Mouse (Mus musculus): ENCODE measurements around the gene Btrc.
A peak's percentile ranks its signal among the peaks of the same experiment; 100 is the strongest.

Btrc gene

DNA sequence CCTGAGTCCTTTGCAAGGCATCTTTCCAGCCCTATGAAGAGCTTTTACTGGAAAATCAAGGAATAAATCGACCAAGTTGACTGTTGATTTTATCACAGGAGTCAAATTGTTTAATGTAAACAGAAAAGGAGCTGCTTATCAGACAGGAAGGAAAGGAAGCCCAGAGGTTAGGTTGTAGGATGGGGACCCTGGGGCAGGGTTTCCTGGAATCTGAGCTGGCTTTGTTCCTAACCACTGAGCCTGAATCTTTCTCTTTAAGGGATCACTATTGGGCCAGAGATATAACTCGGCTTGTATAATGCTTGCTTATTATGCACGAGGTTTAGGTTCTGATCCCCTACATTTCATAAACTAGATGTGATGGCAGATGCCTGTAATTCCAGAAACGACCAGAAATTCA is 64.6 kb downstream of the Btrc start:
- DNase-seq (ENCODE audit: low read depth, low spot score) = no peak

DNA sequence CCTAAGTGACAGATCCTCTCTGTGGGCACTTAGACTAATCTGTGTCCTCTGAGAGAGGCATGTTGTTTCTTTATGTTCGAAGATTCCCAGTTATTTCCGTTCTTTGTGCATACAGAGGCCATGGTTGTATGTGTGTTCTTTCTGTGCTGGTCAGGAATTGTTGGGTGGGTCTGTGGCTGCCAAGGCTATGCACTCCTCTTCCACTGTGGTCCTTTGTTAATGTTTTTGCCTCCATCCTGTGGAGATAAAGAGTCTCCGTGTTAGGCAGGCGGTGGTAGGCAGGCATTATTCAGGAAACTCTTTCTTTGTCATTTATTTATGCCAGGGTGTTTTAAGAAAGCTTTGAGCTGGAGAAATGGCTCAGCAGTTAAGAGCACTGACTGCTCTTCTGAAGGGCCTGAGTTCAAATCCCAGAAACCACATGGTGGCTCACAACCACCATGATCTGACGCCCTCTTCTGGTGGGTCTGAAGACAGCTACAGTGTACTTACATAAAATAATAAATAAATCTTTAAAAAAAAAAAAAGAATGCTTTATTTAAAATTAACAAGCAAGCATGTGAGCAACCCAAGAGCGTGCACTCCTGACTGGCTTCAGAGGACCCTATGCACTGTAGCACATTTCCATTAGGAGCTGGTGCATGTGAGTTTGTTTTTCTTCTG is 67.6 kb downstream of the Btrc start:
- DNase-seq (ENCODE audit: low read depth, low spot score) = no peak

DNA sequence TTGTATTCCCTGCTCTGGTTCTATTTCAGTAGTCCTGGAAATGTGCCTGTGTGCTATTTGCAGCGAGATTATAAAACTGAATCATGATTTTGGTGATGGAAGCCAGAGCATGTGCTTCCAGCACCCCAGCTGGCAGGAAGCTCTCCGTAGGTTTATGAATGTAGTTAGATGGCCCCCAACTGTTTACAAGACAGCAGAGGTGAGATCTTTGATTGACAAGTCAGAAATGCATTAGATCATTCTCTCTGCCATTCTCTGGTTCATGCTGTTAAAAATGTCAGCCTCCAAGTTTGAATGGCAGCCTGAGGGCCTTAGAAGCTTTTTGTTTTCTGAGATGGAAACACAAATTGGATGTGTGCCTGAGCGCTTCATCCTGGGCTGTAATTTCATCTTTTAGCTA is 68.8 kb downstream of the Btrc start:
- DNase-seq (ENCODE audit: low read depth, low spot score) = no peak

DNA sequence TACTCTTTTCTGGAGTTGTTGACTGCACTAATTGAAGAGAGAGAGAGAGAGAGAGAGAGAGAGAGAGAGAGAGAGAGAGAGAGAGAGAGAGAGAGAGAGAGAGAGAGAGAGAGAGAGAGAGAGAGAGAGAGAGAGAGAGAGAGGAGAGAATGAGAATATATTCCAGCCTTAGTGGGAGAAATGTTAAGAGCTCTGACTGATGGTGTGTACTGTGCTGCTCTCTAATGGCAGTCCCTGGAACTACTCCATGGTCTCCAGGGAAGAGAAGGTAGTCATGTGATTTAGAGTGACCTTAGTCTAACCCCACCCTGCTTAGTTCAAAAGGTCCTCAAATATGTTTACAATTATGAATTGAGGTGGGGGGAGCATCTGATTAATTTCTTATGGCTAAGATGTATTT is 72.5 kb downstream of the Btrc start:
- DNase-seq (ENCODE audit: low read depth, low spot score) = peak; percentile 29

DNA sequence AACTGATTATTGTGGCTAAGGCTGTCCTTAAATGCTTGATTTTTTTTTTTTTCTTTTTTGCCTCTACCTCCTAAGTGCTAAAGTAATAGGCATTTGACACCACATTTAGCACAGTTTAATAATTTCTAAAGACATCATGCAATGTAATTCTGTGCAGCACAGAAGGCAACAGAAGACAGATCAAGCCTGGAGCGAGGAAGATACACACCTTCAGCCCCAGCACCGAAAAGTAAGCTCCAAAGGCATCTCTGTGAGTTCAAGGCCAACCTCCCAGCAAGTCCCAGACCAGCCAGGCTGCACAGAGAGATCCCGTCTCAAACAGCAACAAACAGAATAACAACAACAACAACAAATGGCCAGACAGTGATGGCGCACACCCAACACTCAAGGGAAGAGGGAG is 73.6 kb downstream of the Btrc start:
- no peak for DNase-seq (ENCODE audit: low read depth, low spot score)

DNA sequence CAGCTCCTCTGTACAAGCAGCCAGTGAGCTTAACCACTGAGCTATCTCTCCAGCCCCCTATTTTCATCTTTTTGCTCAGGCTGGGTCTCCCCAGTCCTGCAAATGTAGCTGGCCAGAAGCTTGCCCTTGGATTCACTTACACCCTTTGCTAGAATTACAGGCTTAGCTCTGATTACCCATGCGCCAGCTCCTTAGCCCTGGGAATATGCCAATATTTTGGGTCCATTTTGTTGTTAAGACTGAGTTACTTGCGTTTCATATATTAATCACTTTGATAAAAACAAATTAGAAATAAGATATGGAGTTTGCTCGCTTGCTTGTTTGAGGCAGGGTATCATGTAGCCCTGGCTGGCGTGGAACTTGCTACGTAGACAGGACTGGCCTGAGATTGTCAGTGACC is 74.7 kb downstream of the Btrc start:
- no peak for DNase-seq (ENCODE audit: low read depth, low spot score)

DNA sequence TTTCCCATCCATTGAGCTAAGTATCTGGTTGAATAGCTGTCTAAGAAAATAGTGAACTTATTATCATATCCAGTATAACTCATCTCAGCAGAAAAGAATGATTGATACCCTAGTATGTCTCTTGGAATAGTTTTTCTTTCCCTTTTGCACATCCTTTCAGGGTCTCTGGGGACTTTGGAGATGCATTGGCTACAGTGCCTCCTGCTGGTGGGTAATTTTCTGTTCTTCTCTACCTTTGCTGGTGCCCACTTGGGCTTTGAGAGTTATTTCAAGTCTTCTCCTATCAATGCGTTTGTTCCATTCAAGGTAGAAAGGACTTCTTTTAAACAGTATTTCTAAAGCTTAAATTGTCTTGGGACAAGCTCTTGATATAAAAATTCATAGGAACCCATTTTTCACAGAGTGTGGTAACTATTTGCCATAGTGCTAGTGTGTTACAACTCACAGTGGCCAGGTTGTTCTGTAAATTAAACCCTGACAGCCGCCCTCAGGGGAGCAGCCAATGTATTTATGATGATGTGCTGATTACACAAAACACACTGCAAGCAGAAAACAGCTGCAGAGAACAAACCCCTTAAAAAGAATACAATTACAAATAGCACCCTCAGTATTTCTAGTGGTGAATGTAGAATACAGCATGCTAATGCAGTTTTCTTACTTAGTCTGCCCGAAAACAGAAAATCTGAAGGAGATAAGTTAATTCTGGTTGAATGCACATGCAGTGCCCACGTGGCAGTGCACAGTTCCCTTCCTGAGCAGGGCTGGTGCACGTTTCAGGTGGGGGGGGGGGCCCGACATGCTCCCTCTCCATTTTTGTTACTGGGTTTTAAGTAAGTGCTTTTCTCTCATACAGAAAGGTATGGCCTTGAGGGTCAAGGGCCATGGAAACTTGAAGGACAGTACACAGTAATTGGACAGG is 75.7 kb downstream of the Btrc start:
- DNase-seq (ENCODE audit: low read depth, low spot score) = no peak

DNA sequence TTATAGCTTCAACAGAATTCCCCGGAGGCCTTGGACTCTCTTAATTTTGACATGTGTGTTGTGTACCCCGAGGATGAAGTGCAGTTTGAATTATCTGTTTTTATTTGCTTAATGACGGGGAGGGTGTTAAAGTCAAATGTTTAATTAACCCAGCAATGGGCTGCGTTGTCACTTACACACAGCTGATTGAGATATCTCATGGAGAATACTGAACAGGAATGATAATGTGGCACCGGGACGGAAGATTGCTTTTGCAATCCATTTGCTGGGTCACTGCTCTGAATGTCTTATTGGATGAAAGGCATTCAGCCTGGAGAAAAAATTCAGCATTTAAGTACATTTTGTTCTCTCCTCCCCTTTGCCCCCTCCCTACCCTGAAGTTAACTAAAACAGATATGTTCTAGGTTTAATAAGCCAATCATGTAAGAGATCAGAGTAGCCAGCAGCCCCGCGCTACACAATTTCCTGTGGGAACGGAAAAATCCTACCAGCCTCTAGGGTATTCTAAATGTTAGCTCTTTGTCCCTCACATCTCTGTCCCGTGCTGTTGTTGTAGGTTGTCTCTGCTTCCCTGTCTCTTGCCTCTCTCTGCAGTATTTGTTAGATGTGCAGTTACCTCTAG is 77.1 kb downstream of the Btrc start:
- DNase-seq (ENCODE audit: low read depth, low spot score) = no peak

DNA sequence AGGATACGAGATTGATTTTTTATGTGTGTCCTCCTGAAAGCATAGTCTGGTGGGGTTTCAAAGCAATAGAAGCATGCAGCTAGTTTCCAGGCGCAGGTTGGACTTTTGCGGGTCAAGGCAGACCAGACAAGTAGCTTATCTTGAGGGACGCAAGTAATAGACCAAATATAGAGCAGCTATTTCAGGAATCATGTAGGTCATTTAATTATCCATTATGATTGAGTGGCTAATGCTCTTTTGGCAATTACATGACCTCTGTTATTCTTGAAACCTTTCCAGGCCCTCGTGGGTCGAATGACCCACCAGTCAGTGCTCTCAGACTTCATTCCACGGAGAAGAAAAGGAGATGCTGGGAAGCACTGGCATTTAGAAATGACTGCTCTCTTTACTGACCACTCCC is 78.2 kb downstream of the Btrc start:
- DNase-seq (ENCODE audit: low read depth, low spot score) = no peak

DNA sequence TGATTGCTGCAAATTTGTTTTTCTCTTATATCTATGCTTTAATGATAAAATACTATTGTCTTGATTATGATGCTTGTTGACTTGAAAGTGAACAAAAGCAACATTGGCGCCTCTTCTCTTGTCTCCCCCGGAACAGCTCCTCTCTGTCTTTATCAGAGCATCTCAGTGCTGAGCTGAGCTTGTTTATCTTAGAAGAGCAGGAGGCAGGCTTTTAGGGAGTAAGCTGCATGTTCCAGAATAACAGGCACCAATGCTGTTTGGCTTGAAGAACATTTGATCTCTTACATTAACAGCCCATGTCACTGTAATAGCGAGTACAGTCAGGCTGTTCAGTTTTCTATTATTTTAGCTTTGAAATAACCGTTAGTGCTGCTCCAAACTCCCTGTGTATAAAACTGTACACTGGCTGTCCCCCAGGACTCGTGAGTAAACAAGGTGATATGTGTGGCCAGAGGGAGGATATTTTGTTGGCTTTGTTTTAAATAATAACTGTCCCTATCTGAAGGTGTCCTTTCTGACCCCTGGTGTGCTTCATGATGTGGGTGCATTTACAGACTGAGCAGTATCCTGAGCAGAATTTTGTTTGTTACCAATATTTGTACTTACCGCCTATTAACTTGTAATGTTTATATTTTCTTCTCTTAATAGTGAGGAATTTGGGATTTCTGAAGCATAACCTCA is 81.9 kb downstream of the Btrc start:
- no peak for DNase-seq (ENCODE audit: low read depth, low spot score)

DNA sequence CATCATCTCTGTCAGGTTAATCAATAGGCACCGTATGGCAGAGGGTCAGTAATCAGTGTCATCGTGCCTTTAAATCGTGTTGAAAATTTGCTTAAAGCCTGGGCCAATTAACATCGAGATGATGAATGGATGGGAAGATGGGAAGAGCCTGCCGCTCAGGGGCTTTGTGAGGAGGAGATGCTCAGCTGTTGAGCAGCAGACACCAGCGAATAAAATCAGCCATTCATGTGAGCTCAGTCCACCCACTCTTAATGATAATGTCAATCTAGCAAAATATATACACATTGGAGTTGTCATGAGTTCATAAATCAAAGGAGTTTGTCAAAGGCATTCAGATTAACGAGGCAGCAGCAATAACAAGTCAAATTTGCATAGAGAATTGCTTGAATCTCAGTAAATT is 83.1 kb downstream of the Btrc start:
- no peak for DNase-seq (ENCODE audit: low read depth, low spot score)

DNA sequence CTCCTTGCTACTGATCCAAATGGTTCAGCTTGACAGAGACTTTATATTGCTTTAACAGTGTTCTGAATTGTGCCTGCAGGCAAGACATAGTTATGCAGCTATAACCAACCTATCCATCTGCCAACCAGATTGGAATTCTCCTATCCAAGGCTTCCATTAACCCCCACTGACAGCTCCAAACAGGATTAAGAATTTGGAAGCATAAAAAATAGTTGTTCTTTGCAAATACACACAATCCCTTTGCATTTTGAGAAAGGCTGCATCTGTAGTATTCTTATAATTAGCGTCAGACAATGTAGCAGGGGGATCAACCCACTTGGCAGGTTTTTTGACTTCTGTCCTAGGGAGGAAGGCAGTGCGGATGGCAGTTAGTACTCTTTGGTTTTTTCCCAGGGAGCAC is 83.7 kb downstream of the Btrc start:
- no peak for DNase-seq (ENCODE audit: low read depth, low spot score)

DNA sequence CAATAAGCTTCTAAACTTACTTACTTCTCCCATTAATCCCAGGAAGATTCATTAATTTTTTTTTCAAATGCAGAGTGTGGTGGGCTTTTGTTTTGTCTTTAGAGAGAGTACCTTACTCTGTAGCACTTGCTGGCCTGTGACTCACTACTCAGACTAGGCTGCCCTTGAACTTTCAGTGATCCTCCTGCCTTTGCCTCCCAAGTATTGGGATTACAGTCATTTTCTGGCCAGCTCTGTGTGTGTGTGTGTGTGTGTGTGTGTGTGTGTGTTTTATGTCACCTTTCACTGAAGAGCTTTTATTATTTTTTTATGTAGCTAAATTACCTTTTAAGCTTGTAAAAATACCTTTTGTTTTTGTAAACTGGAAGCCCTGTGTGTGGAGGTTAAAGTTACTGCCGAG is 84.4 kb downstream of the Btrc start:
- no peak for DNase-seq (ENCODE audit: low read depth, low spot score)

DNA sequence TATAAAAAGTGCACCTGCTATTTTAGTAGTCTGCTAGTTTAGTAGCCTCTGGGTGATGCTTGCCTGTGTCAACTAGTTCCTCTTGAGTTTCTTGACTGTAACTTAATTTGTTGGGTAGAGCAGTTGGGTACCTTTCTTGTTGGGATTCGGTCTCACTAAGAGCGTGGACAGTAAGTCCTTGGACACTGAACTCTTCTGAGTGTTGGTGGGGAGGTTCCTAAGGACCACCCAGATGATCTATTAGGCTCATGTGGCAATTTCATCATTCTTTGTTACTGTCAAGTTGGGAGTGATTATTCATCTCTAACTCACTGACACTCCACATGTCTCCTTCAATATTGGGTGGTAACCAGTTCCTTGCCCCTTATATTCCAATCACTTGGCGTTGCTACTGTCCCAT is 90.9 kb downstream of the Btrc start:
- DNase-seq (ENCODE audit: low read depth, low spot score) = no peak

DNA sequence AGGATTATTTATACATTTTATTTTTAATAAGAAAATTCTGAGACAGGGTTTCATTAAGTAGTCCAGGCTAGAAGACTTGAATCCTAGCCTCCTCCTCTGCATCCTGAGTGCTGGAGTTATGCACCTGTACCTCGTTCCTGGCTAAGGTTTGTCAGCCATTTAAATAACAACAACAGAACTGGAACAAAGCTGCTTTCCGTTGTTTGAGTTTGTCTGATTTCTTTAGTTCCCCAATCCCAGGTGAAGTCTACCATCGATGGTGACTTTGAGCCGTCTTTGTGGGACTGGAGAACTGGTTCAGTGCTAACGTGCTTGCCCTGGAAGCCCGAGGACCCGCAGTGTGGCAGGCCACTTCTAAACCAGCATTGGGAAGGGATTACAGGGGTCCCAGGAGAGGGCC is 93.4 kb downstream of the Btrc start:
- no peak for DNase-seq (ENCODE audit: low read depth, low spot score)

DNA sequence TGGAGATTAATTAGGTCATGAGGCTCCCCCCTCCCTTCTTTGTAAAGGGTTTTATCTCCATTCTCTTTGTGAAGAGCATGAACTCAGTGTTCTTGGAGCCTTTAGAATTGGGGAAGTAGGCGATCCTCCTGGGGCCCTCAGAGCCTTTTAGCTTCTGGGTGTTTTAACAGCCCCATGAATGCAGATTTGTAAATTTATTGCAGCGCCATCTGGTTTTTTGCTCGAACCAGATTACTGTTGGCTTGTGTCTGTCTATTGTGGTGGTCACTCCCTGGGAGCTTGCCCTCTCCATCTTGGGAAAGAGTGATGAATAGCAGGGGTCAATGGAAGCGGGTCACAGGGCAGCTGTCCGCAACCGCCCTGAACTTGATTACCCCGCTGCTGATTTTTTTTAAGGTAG is 95.2 kb downstream of the Btrc start:
- no peak for DNase-seq (ENCODE audit: low read depth, low spot score)

DNA sequence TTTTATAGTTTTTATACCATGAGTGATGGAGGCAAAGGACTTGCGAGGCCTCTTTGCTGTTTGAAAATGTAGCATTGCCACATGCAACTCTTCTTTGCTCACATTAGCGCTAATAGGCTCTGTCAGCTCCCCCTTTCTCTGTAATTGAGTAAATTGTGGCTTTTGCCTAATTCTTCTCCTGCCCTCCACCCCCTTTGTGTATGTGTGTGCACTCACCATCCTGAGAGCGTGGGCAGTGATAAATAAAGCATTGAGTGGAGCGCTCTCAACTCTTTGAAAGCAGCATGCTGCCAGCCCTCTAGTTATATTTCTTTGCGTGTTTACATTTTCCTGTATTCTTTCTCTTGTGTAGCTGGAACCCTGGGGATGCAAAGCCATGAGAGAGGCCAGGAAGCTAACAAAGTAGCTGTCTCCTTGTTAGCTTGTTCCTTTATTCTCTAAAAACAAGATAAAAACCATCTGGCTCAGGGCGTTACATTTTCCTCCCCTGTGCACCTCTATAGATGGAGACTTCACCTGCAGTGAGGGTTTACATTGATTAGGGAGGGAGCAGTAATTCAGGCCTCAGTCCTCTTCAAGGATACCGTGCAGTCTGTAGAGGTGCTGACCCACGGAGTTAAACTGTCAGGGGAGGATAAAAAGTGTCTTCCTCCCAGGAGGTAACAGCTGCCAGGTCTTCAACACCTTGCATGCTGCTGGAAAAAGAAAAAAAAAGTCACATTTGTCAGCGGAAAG is 96.6 kb downstream of the Btrc start:
- DNase-seq (ENCODE audit: low read depth, low spot score) = no peak

DNA sequence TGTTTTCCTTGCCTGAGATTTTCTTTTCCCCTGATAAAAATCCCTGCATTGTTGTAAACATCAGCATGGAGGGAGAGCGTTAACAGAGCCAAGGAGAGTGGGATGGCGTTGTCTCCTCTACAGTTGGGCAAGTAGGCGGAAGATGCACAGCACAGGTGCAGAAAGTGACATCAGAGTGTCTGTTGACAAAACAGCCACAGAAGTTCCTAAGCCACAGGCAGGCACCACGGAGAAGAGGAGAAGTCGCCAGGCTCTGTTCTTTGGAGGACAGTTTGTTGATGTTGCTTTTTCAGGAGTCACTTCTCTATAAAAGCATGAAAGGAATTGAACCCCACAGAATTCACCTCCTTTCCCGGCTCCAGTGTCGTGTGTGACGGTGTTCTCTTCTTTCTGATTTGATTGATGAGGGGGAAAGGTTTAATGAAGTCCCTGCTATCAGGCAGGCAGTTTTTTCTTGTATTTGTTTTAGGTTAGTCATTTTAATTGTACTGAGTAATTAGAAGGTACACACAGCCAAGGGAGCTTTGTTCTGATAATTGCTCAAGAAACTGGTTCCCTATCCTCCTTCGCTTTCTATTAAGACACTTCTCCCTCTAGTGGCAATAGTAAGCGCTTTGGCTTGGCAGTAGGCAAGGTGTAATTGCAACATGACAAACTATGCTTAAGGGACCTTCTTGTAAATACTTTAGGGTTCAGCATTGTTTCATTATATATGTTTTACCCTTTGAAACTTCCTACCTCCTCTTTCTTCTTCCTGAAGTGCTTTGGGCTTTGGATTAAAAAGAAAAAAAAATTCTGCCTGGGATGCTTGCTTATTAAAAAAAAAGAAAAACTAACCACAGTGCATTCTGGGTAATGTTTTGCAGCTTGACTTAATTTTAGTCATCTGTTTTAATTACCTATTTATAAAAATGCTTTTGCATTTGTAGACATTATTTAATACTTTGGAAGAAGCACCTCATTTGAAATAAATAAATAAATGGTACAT is 97.5 kb downstream of the Btrc start:
- no peak for DNase-seq (ENCODE audit: low read depth, low spot score)

DNA sequence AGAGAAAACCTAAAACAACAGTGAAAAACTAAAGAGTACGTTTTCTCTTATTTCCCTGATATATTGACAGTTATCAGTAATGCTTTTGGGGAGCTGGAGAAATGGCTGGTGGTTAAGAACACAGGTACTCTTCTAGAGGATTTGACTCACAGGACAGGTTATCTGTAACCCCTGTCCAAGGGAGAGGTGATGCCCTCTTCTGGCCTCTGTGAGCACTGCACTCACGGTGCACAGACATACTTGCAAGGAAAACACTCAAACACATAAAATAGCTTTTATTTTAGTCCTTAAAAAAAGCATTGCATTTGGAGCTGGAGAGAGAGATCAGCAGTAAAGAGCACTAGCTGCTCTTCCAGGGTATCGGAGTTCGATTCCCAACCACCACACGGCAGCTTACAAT is 106.2 kb downstream of the Btrc start:
- DNase-seq (ENCODE audit: low read depth, low spot score) = no peak
